Mouse (Mus musculus): ENCODE results near the gene Gm26566.
"Not testable (repeated sequence)": the region's sequence is repeated elsewhere in the genome, so short reads cannot be mapped to it uniquely, and the experiment has no call there.

DNA sequence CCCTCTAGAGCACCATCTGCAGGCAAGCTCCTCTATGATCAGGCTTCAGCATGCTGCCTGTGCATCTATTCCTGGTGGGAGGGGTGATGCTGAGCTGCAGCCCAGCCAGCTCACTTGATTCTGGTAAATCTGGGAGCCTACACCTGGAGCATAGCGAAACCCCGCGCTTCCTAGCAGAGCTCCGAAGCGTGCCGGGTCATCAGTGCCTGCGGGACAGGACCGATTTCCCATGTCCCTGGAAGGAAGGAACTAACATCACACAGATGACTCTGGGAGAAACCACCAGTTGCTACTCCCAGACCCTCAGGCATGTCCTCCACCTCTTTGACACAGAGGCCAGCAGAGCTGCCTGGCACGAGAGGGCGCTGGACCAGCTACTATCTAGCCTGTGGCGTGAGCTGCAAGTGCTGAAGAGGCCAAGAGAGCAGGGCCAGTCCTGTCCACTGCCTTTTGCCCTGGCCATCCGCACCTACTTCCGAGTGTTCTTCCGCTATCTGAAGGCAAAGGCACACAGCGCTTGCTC is 33.3 kb downstream of the Gm26566 start, which contains the start of gene Gm13271:
- not testable (repeated sequence) for TF ChIP-seq ZNF384 (IDR thresholded peaks at IDR 0.05; ENCODE audit: low read depth, low read length); CHD2 (IDR thresholded peaks at IDR 0.05; ENCODE audit: low read depth, low read length); ZC3H11A (IDR thresholded peaks at IDR 0.05; ENCODE audit: borderline replicate concordance, low read depth, low read length); MAFK (IDR thresholded peaks at IDR 0.05; ENCODE audit: insufficient read depth, low read depth, low read length); HCFC1 (IDR thresholded peaks at IDR 0.05; ENCODE audit: borderline replicate concordance, insufficient read depth, low read length)
